Mouse (Mus musculus) adrenal gland, postnatal 4 days (tissue): Measurements from ENCODE around the gene Tdrd9. TPM values are rescaled to one million over a fixed set of nuclear protein-coding genes. Genes with fewer than 3 reads are reported as not detected.
"Not testable (repeated sequence)": the region's sequence is repeated elsewhere in the genome, so short reads cannot be mapped to it uniquely, and the experiment has no call there.

ENCODE experiments used
- DNase-seq, 2 experiments: peaks; one replicate each; pipeline ENCODE4 v3.0.0; 2021 to 2022; ENCODE audit warnings: low spot score in 2 of 2, mixed read lengths in 2 of 2
- long read RNA-seq, 2 experiments: library from polyadenylated mRNA; stranded (forward); transcript quantifications; one replicate each; pipeline ENCODE4 v2.0.0; 2021
- total RNA-seq, 2 experiments: library from RNA; stranded (reverse); gene quantifications; 2 replicates each; pipeline ENCODE4 v1.2.3; 2021

Gene Tdrd9
- under 1 TPM; 0.34 to 0.40 TPM for total RNA-seq
- long read RNA-seq, experiment 1 = 0 reads
- long read RNA-seq, experiment 2, partial matches to known transcripts = 3 of 5 reads
- long read RNA-seq, experiment 2, other reads (novel, unspliced or antisense) = 2 of 5 reads

DNA sequence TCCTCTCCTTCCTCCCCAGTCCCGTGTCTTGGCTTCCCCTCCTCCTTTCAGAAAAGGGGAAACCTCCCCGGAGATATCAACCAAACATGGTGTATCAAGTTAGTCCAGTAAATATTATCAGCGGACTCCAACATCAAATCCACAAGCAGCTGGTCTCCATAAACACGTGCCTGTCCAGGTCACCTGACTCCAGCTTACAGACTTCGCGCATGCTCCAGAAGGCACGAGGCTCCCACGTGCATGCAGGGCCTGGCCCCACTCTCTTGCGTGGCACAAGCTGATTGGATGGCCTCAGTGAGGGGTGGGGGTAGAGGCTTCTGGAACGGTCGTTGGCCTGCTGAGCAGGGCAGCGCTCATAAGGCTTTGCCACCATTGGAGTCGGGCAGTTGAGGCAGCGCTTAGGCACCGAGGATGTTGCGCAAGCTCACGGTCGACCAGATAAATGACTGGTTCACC lies at the start of gene Tdrd9:
Gene Tdrd9, plus strand, starts transcription at position 329 of the 456 bp plus-strand sequence.
- DNase-seq = no peak

DNA sequence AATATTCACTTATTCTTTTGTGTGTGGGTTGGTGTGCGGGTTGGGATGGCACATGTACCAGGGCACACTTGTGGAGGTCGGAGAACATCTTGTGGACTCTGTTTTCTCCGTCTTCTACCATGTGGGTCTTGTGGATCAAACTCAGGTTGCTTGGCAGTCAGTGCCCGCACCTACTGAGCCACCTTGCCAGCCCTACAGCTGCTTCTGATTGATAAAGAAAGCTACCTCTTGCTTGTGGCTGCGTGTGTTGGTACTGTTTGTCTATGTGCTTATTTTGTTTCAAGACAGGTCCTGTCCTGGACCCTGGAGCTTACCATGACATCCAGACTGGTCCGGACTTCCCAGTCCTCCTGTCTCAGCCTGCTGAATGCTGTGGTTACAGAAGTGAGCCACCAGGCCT lies 48.2 kb upstream of the Tdrd9 start:
- no peak for DNase-seq

DNA sequence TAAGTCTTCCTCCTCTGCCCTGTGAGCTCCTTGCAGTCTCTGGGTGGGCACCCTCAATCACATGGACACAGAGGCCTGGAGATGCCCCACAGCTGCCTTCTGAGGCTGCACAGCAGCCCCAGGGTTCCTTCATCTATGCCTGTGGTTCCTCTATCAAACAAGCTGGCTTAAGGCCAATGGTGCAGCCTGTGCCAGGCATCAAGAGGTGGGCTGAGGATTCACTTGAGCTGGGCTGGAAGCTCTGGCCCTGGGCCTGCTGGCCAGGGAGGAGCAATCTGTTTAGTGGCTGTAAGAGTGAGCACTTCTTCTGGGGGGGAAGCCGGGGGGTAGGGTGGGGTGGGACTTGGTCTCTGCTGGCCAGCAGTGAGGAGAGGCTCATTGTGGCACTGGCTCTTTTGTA lies 44.0 kb upstream of the Tdrd9 start:
- DNase-seq = no peak

DNA sequence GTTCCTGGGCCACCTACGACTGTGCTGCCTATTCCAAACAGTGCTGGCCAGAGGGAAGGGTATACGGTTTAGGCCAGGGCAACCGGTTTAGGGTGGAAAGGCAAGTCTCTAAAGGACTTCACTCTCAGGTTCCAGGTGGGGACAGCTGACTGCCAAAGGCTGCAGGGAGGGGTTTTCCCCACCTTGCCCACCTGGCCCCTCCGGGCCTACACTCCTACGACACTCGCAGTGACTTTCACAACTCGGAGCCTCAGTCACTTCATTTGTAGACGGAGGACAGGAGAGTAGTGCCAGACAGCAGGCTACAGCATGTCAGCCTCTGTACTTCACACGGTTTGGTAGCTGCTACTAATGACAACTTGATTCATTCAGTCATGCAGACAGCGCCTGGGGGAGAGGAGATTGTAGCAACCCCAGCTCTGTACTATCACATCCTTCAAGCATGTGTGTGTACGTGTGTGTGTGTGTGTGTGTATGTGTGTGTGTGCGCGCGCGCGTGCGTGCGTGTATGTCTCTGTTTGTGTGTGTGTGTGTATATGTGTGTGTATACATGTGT lies 42.9 kb upstream of the Tdrd9 start:
- no peak for DNase-seq

DNA sequence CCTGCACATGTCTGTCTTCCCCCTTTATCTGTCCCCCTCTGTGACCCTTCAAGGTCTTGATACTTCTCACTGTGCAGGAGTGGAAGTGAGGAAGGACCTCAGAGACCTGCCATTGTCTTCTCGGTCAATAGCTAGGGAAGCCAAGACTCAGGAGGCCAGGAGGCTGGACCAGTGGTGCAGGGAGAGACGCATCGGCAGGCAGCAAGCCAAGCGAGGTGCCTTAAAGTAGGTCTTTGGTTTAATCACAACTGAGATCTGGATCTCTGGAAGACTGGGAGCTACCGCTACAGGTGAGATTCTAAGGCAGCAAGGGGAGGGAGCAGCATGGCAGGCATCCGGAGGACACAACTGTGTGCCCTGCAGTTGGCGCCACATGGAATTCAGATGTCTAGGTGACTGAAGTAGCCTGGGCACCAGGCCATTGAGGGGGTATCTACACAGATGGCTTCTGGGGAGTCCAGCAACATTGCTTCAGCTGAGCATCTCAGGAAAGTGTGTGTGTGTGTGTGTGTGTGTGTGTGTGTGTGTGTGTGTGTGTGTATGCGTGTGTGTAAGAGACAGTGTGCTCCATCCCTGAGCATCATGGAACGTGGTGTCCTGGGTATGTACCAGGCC lies 39.8 kb upstream of the Tdrd9 start:
- no peak for DNase-seq

DNA sequence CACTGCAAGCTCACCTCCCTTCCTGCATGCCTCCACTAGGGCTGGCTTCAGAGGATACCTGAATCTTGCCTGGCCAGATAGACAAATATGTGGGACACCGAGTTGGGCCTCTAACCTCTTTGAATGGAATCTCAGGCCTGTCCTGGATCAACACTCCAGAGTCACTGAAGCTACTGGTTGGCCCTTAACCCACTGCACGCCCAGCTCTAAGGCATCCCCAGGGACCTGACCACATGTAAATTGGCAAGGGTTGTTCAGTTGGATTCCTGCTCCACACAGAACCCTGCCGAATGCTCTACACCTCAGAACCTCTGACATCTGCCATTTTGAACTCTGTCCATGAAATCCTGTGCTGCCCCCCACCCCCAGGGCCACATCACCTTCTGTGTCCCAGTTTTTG lies 38.8 kb upstream of the Tdrd9 start:
- no peak for DNase-seq

DNA sequence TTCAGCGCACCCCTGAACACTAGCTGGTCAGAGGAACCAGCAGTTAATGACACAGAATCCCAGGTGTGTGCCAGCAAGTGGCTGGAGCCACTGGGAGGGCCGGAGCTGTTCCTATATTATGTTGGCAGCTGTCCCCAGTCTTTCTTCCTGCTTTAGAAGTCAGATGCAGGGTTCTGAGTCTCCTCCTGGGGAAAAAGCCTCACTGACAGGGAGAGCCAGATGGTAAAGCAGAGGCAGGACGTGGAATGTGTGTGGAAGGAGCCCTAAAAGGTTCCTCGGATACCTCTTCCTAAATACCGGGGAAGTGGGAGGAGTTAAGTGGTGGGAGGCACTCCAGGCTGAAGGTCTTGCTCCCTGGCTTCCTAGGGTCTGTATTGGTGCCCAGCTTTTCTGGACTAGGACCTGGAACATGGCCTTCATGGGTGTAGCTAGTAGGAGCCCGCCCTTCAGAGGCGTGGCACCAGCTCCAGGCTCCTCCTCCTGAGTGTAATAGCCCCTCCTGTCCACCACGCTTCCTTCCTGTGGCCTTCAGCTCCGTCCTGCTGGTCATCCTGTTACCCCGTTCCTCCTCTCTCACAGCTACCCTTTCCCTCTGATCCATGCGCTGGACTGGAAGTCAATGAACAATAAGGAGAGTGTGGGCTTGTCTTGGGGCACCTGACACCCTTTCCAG lies 38.2 kb upstream of the Tdrd9 start:
- peak in 1 of 2 experiments; percentile 32 for DNase-seq

DNA sequence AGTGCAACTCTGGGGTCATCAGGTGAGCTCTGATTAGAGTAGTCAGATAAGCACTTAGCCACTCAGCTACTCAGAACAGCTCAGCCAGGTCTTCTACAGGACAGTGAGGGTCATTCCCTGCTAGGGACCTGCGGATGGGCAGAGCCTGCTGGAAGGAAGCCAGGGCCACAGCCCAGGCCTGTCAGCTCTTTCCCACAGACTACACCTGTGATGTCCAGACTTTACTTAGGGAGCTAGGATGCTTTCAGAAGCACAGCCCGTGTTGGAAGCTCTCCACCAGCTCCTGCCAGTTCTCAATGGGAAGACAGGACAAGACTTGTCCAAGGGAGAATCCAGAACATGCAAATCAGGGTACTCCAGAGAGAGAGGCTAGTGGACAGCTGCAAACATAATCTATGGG lies 37.4 kb upstream of the Tdrd9 start:
- no peak for DNase-seq

DNA sequence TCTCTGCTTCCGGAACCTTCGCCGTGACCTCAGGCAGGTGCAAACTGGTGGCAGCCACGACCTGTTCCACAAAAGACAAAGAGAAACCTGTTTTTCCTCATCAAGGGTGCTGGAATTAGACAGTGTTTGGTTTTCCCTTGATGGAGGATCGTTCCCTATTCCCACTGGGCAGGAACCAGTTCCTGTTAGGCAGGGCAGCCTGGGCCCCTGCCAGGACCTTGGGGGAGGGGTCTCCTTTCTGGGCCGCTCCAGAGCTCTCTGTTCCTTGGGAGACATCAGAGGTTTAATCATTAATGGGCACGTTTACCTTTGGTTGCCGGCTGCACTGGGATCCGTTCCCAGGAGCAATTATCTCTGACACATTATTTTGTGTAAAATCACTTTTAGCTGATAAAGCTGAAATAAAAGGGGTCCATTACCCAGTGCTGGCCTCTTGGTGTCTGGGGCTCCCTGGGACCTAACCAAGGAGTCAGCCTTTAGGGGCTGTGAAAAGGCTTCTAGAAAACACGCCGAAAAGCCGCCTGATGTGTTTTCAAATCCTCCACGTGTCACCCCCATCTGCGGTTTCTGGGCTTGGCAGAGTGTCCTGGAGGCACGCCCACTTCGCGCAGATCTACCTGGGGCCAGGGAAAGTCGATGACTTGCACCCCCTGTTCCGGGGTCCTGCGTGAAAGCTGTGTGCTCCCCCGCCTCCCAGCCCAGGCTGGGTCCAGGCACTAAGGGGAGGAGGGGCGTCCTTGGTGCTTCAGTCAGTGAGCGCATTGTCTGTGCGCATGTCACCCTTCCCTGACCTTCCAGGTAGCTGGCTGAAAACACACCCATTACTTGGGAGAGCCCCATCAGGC lies 34.4 kb upstream of the Tdrd9 start:
- no peak for DNase-seq

DNA sequence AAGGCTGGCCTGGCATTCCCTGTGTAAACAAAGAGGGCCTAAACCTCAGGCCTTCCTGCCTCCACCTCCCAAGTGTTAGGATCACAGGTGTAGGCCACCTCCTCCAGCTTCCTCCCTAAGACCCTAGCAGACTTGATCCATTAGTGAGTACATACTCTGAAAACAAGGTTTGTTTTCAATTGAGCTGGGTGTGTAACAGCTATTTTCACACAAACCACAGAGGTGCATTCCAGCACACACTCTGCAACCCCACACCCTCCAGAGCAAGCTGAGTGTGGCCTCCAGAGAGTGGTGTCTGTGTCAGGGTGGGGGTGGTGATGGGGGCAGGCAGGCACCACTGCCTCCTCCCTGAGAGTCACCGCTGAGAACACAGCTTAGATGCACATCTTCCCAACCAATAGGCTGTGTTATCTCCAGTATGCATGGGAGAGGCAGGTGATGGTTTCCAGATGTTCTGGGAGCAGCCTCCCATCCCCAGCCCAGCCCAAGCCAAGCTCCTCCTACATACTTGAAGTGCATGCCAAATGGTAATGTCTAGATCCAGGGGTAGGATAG lies 32.7 kb upstream of the Tdrd9 start:
- no peak for DNase-seq

DNA sequence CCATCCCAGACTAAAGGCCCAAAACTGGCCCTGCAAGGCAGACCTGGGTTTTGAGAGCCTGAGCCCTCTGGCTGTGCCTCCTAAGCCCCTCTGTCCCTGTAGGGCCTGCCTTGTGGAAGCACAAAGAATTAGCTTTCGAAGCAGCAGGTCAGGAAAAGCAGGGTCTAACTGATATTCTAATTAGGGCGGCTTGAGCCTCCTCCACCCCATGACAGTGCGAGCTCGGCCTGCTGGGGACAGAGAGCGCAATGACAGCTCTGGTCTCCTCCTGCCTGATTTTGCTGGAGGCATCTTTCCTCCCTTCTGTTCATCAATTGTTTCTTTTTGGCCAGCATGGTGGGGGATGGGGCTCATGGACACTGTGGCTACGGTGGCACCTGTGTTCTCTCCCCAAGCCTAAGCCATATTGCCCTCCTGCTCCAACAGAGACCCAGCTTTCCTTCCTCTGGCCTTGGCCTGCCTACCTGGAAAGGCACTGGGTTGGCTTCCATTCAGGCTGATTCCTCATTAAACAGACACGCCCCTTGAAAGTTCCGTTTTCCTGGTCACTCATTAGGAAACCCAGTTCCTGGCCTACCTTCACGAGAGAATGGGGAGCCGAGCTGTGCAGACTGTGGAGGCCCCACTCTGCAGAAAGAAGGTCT lies 27.8 kb upstream of the Tdrd9 start:
- no peak for DNase-seq

DNA sequence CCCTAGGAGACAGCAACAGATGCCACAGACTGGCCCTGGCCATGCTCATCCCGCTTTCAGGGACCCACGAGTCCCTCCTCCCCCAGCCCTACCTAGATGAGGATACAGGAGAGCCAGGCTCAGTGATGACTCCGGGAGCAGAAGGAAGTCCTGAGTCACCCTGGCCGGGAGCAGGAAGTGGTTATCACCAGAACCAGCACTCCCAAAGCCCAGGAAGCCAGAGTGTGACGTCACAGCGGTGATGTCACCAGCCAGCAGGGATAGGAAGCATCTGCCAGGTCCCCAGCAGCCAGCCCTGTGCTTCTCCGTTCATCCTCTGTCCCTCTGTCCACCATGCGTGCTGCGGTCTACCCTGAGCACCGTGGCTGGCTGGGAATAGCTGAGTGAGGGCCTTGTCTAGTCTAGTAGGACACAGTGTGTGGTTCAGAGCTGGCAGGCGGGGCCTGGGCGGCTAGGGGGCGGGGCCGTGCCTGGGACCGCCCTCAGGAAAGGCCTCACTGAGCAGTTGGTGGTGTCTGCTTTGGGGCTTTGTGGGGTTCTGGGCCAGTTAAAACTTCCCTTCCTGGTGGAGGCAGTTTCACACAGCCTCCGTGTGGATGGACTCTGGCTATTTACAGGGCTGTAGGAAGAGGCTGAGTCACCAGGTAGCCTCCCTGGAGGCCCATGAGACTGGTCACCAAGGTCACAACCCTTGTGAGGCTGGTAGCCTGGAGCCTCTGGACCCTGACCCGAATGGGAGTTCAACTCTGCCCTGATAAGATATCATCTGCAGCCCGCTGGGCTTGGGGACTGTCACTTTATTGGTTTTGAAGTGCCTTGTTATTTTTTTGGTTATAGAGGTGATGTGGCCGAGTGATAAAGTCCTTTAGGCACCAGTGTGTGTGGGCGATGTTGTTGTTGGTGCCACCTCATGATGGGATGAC lies 27.0 kb upstream of the Tdrd9 start:
- DNase-seq = not testable (repeated sequence)

DNA sequence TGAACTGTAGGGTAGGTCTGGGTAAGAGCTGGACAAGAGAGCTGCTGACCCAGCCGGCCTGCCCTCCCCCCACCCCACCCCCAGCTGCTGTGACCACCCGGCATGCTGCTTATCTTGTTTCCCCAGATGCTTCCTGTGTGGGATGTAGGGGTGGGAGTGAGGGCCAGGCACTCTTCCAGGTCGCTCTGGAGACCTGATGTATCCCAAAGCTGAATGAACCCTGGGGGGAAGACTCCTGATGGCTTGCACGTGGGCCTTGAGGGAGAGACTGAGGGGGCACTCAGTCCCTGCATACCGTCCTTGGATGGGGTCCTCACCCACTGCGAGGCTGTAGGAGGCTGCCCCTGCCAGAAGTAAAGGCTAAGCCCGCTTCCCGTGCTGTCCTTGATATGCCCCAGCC lies 26.2 kb upstream of the Tdrd9 start:
- DNase-seq = no peak

DNA sequence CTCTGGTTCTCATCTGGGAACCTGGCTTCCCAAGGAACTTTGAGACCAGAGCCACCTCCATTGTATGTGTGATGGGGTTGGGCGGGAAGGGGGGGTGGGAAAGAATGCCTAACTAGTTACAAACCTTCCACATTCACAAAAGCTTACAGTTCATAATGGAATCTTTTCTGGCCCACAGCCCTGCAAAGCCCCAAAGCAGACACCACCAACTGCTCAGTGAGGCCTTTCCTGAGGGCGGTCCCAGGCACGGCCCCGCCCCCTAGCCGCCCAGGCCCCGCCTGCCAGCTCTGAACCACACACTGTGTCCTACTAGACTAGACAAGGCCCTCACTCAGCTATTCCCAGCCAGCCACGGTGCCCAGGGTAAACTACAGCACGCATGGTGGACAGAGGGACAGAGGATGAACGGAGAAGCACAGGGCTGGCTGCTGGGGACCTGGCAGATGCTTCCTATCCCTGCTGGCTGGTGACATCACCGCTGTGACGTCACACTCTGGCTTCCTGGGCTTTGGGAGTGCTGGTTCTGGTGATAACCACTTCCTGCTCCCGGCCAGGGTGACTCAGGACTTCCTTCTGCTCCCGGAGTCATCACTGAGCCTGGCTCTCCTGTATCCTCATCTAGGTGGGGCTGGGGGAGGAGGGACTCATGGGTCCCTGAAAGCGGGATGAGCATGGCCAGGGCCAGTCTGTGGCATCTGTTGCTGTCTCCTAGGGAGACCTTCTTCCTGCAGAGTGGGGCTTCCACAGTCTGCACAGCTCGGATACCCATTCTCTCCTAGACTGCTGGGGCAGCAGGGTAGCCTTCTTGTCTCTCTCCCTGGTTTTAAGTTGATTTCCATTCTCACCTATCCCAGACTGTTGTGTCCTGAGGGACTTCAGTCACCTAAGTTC lies 25.3 kb upstream of the Tdrd9 start:
- DNase-seq = not testable (repeated sequence)

DNA sequence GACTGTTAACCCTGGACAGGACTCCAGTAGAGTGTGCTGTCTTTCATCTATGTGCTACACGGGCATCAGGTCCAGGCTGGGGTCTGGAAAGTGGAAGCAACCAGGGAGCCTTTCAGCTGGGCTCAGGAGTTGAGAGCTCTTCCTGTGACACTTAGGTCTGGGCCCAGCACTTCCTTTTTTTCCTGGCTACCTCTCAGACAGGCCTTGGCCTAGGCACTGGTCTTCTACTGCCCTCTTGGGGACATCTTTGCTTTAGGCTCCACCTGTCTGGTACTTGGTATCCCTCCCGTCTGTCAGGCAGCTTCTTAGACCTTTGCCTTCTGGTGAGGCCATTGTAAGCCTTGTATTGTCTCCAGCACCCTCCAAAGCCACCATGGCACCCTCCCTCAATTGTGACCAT lies 24.6 kb upstream of the Tdrd9 start:
- no peak for DNase-seq

DNA sequence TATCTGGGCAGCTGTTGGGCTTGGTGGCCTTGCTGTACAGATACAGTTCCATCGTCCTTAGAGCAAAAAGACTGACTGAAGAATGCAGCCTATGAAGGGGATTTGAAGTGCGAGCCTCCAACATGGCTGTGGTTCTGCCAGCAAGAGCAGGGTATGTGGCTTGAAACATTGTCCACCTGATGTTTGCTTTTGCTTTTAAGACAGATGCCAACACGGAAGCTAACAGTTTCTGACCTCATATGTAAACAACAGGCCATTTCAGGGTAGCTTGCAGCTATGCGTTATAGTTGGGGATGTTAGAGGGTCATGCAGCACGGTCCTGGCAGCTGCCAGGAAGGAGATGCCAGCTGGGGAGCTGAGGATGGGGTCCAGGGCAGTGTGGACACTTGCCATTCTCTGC lies 20.9 kb upstream of the Tdrd9 start:
- no peak for DNase-seq

DNA sequence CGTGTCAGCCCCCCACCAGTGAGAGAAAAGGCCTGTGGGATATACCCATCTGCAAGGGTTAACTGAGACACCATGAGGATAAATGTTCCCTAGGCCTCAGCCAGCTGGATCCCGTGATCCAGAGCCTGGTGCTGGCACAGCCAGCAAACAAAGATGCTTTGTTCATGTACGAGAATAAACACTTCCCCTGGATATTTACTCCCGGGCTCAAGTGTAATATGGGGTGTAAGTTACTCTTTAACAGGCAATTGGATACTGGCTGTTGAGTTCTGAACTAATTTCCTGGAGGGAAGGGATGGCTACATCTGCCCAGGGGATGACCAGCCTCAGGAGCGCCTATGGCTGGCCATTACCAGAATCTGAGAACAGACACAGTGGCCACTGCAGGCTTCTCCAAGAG lies 19.7 kb upstream of the Tdrd9 start:
- no peak for DNase-seq

DNA sequence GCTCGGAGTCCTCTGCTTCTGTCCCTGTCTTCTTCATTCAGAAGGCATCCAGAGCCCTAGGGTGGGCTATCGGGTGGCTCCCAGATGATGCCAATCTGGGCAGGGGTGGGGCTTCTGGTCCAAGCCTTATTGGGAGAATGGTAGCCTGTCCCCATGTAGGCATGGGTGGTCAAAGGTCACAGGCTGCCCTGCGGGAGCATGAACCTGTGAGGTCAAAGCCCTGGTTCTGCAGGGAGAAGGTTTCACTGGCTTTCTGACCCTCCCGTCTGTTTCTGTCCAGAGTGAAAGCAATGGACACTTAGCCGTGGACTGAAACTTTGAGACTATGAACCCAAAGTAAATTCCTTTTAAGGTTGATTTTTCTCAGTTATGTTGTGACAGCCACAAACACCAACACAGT lies 15.2 kb upstream of the Tdrd9 start:
- no peak for DNase-seq
